In genomic region chr8:121400581-121400980, GRCm38 (mm10) we compare ENCODE assay signal across 27 mouse cellular contexts.
A peak's percentile ranks its signal among the peaks of the same experiment; 100 is the strongest.
DNase-seq lines count a peak whose midpoint lies in the region; ATAC-seq and TF ChIP-seq lines count a peak whose summit lies in the region.
"Had no signal": no experiment of that assay in that cellular context is flagged by ENCODE, and none has a peak within 500 bp of the region (broad histone marks: within the 10 kb centered on the region; RNA-seq: fewer than 3 reads in every experiment).

No protein-coding gene starts in this region.

- H3K4me2 ChIP-seq in kidney, postnatal 0 days (ENCODE audit: low read length): no peak overlapping the region
- H3K4me2 ChIP-seq in kidney, embryonic 16.5 days (replicated peaks; ENCODE audit: low read depth, low read length): no peak overlapping the region
- H3K4me2 ChIP-seq in lung, postnatal 0 days (replicated peaks; ENCODE audit: low read depth, low read length): no peak overlapping the region
- H3K4me2 ChIP-seq in limb, embryonic 12.5 days: peak overlapping the region; percentile 13; the same call in 1 of the 2 replicates
- H3K4me2 ChIP-seq: heart, embryonic 11.5 days; hindbrain, embryonic 12.5 days; liver, embryonic 15.5 days; midbrain, embryonic 12.5 days; neural tube, embryonic 12.5 days had no signal

- H3K4me1 ChIP-seq in kidney, postnatal 0 days (replicated peaks; ENCODE audit: insufficient read depth, low read length): 0 out of 2 replicates have a peak, but pooled peaks cover 4% of the 10 kb centered on the region
- H3K4me1 ChIP-seq in kidney, embryonic 16.5 days (ENCODE audit: insufficient read depth, low read length): peaks cover 50% of the 10 kb centered on the region
- H3K4me1 ChIP-seq in lung, postnatal 0 days (ENCODE audit: insufficient read depth, low read depth, low read length): no peaks in the 10 kb centered on the region
- H3K4me1 ChIP-seq in limb, embryonic 12.5 days (replicated peaks): peaks cover 60% of the 10 kb centered on the region

- no peaks in the 10 kb centered on the region for H3K9me3 ChIP-seq in kidney, postnatal 0 days (replicated peaks; ENCODE audit: low read length)
- peaks cover 5% of the 10 kb centered on the region; the same call in 1 of the 2 replicates for H3K9me3 ChIP-seq in kidney, embryonic 16.5 days (ENCODE audit: low read length)
- no peaks in the 10 kb centered on the region for H3K9me3 ChIP-seq in lung, postnatal 0 days (ENCODE audit: low read length)
- H3K9me3 ChIP-seq in limb, embryonic 12.5 days: 0 out of 2 replicates have a peak, but pooled peaks cover 10% of the 10 kb centered on the region
- H3K9me3 ChIP-seq: hindbrain, embryonic 12.5 days; liver, embryonic 15.5 days; midbrain, embryonic 12.5 days had no signal

- ATAC-seq in kidney, postnatal 0 days (replicated peaks; ENCODE audit: low FRiP score, low read depth): no peak
- no peak for ATAC-seq in kidney, embryonic 16.5 days (ENCODE audit: low FRiP score, low TSS enrichment)
- ATAC-seq in lung, postnatal 0 days: no peak
- no peak for ATAC-seq in limb, embryonic 12.5 days (ENCODE audit: insufficient number of reproducible peaks, insufficient read depth, low FRiP score, low TSS enrichment, low read depth)
- ATAC-seq in erythroblast, adult 5-6 weeks (replicated peaks; ENCODE audit: low FRiP score, poor library complexity, severe bottlenecking): no peak
- ATAC-seq: CD4-positive, CD25-positive, alpha-beta regulatory T cell, adult 4 months; forebrain, embryonic 14.5 days; intestine, postnatal 0 days had no signal

- 24% methylated on average over 9 of the region's 9 CpGs for WGBS in kidney, postnatal 0 days
- 22% methylated on average over 9 of the region's 9 CpGs for WGBS in kidney, embryonic 16.5 days
- WGBS in lung, postnatal 0 days: 27% methylated on average over 9 of the region's 9 CpGs
- 21% methylated on average over 9 of the region's 9 CpGs for WGBS in limb, embryonic 12.5 days

- H3K4me3 ChIP-seq in kidney, postnatal 0 days (replicated peaks; ENCODE audit: low read depth, low read length): no peak overlapping the region
- no peak overlapping the region for H3K4me3 ChIP-seq in kidney, embryonic 16.5 days (ENCODE audit: low read length)
- H3K4me3 ChIP-seq in lung, postnatal 0 days (ENCODE audit: low read depth, low read length): no peak overlapping the region
- H3K4me3 ChIP-seq in limb, embryonic 12.5 days (replicated peaks): no peak overlapping the region
- H3K4me3 ChIP-seq: hindbrain, embryonic 12.5 days; layer of hippocampus, adult 2 months; liver, embryonic 15.5 days; midbrain, embryonic 12.5 days; neural tube, embryonic 12.5 days had no signal

- no peak for TF ChIP-seq EP300 in lung, postnatal 0 days (IDR thresholded peaks at IDR 0.05)

- no peak overlapping the region for H3K9ac ChIP-seq in kidney, postnatal 0 days (ENCODE audit: low read depth, low read length)
- H3K9ac ChIP-seq in kidney, embryonic 16.5 days (replicated peaks; ENCODE audit: low read length): no peak overlapping the region
- H3K9ac ChIP-seq in lung, postnatal 0 days (replicated peaks; ENCODE audit: low read depth): no peak overlapping the region
- H3K9ac ChIP-seq in limb, embryonic 12.5 days (replicated peaks): no peak overlapping the region
- H3K9ac ChIP-seq: hindbrain, embryonic 12.5 days; liver, embryonic 15.5 days; midbrain, embryonic 12.5 days; neural tube, embryonic 12.5 days had no signal

- H3K27ac ChIP-seq in kidney, postnatal 0 days: no peak overlapping the region
- H3K27ac ChIP-seq in kidney, embryonic 16.5 days (ENCODE audit: low read length): no peak overlapping the region
- H3K27ac ChIP-seq in lung, postnatal 0 days (ENCODE audit: low read length): no peak overlapping the region
- H3K27ac ChIP-seq in limb, embryonic 12.5 days: no peak overlapping the region
- H3K27ac ChIP-seq: hindbrain, embryonic 12.5 days; layer of hippocampus, adult 2 months; liver, embryonic 15.5 days; midbrain, embryonic 12.5 days; neural tube, embryonic 12.5 days had no signal

- DNase-seq in kidney, postnatal 0 days (ENCODE audit: low spot score): peak; percentile 43
- DNase-seq in lung, postnatal 0 days (ENCODE audit: low spot score): peak; percentile 14
- no peak for DNase-seq in lung, adult 18-20 months
- peak; percentile 59 for DNase-seq in testis, postnatal 10 days (ENCODE audit: low spot score)
- no peak for DNase-seq in testis, postnatal 14 days (ENCODE audit: low spot score)
- DNase-seq: adrenal gland, postnatal 25 days; cerebellum, adult 18-20 months; gastrocnemius, postnatal 36 days; heart, adult 18-20 months; heart, postnatal 36 days; lung, postnatal 14 days; right cerebral cortex, adult 18-20 months; spleen, adult 18-20 months; thymus, adult 2 months; thymus, postnatal 36 days had no signal

- no peaks in the 10 kb centered on the region; the same call in 1 of the 2 replicates for H3K27me3 ChIP-seq in kidney, postnatal 0 days (ENCODE audit: insufficient read depth, low read length)
- peaks cover 20% of the 10 kb centered on the region for H3K27me3 ChIP-seq in kidney, embryonic 16.5 days (ENCODE audit: insufficient read depth, low read length)
- peaks cover 10% of the 10 kb centered on the region; the same call in 1 of the 2 replicates for H3K27me3 ChIP-seq in lung, postnatal 0 days (replicated peaks; ENCODE audit: insufficient read depth, low read length)
- peaks cover 62% of the 10 kb centered on the region for H3K27me3 ChIP-seq in limb, embryonic 12.5 days

- H3K36me3 ChIP-seq in kidney, postnatal 0 days (ENCODE audit: insufficient read depth, low read length): no peaks in the 10 kb centered on the region
- H3K36me3 ChIP-seq in kidney, embryonic 16.5 days (ENCODE audit: insufficient read depth, low read length): no peaks in the 10 kb centered on the region
- H3K36me3 ChIP-seq in lung, postnatal 0 days (ENCODE audit: insufficient read depth, low read length): no peaks in the 10 kb centered on the region
- H3K36me3 ChIP-seq in limb, embryonic 12.5 days: no peaks in the 10 kb centered on the region
- H3K36me3 ChIP-seq: hindbrain, embryonic 12.5 days; liver, embryonic 15.5 days; midbrain, embryonic 12.5 days; neural tube, embryonic 12.5 days had no signal

- no peak for TF ChIP-seq CTCF in kidney, postnatal 0 days (IDR thresholded peaks at IDR 0.05; ENCODE audit: low read depth)
- TF ChIP-seq CTCF in lung, postnatal 0 days (IDR thresholded peaks at IDR 0.05): no peak

Comparison
In these comparisons a context has a peak if more than half of its experiments do, and no peak if none do; other contexts are left out.
1. DNase-seq: peak in kidney, postnatal 0 days (single experiment), lung, postnatal 0 days (single experiment) and testis, postnatal 10 days (single experiment); none in lung, adult 18-20 months (0 of 2) and testis, postnatal 14 days (single experiment).